Mouse (Mus musculus): ENCODE results near the gene Rpl27.
A peak's percentile ranks its signal among the peaks of the same experiment; 100 is the strongest.
"Not testable (repeated sequence)": the region's sequence is repeated elsewhere in the genome, so short reads cannot be mapped to it uniquely, and the experiment has no call there.

The Rpl27 gene

DNA sequence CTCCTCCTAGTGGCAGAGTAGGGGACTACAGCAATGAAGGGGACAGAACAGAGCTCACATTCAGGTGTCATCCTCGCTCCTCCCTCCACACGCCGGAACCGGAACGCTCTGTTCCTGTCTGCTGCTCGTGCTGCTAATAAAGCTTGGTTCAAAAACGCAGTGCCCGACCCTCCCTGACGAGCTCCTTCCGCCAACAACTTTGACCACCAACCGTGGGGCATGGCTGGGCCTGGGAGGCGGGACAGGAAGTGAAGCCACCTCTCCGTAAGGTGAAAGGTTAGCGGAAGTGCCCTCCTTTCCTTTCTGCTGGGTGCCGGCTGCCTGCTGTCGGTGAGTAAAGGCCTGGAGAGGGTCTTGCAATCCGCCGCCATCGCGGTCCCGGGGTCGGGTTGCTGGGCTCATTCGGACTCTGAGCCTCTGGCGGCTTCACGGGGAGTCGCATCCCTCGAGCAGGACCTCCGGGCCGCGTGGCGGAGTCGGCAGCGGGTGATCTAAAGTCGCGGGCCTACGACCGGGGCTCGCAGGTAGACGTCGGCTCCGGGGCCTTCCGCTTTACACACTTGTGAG is at the start of gene Rpl27:
Gene Rpl27 (plus strand): TSS at position 172 of the 567 bp plus-strand sequence.
- DNase-seq, result peak; percentile 98

DNA sequence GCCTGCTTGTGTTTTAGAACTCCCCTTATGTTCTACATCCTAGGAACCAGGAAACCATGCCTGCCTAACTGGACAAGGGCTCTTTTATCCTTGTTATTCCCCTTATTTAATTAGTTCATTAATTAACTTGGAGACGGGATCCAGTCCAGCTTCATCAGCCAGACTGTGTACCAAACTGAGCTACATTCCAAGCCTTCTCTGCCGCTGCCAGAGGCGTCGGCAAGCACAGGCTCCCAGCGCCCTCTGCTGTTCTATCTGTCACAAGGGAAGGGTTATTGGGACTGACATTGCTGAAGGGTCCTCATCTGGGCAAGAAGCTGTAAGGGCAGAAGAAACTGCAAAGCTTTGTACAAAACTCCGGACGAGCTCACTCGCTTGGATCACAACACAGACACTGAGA is 47.0 kb upstream of the Rpl27 start:
- peak; percentile 83 for DNase-seq

DNA sequence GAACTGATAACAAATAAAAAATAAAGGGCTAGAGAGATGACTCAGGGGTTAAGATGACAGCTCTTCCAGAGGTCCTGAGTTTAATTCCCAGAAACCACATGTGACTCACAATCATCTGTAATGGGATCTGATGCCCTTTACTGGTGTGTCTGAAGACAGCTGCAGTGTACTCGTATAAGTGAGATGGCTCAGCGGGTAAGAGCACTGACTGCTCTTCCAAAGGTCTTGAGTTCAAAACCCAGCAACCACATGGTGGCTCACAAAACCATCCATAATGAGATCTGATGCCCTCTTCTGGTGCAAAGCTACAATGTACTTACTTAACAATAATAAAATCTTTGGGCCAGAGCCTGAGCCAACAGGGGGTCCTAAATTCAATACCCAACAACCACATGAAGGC is 26.8 kb upstream of the Rpl27 start:
- DNase-seq, result no peak

DNA sequence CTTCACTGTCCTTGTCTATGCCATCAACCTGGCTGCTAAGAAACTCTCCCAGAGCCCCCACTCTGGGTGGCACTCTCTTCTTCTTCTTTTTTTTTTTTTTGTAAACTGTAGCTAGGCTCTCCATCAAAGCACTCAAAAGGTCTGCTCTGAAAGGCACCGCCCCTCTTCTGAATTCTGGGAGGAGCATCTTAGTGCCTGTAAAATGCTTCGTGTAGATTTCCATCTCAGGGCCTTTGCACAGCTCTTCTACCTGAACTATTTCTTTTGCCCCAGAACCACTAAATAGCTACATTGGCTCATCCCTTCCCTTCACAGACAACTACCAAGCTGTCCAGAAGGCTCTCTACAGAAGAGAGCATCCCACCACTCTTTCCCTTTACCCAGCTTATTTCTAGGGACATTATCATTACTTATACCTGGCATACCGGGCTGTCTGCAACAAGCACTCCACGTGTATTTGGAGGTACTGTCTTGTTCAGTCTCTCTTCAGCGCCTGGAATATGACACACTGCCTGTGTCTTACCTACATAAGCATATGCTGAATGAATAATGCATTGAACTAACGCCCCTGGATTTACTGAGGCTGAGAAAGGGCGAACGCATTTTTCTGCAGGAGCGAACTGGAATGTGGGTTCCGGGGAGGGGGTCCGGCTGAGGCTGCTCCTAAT is 25.5 kb upstream of the Rpl27 start:
- peak; percentile 39 for DNase-seq

DNA sequence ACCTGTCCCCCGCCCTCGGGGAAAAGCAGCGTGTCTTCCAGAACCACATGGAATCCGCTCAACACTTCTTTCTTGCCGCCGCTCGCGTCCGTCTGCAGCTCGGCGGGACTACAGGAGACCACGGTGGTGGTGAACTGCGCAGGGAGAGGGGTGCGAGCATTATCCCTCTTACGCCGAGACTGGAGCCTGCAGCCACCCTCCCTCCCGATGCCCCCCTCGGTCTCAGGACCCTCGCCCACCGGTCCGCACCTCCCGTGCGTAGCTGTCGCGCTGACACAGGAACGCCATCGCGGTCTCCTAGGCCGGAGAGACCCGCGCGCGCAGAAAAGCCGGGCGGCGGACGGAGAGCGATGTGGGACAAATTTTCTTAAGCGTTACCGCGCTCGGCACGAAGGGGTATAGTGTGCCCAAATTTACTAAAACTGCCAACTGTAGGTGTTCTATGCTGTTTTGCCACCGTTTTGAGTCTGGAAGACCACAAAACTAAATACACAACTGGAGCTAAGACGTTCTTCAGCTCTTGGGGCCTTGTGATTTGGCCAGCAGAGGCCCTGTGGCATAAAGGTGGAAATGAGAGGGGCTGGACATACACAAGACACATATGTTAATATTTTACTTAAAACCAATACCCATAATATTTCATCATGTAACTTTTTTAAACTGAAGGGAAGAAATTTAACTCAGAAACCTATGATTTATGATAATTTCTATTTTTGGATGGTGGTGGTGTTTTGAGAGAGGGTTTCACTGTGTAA is 24.8 kb upstream of the Rpl27 start, which contains the start of gene Aarsd1:
Gene Aarsd1 (minus strand): TSS at position 515 of the 755 bp plus-strand sequence.
- peak; percentile 89 for DNase-seq

DNA sequence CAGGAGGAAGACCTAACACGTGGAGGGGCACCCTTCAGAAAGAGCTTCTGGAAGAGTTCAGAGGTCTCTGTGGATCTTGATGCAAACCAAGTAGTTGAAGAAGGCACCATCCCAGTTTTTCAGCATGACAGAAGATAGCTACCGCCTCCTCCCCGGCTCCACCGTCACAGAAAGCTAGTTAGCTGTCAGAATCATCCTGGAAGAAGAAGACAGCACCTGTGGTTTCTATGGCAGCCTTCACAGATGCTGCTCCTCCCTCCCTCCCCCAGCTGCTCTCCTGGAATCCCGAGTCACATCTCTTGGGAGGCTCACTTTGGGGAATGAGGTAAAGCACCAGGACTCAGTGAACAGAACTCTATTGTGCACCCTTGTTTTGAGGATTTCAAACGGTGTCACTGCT is 23.1 kb upstream of the Rpl27 start:
- DNase-seq, result no peak

DNA sequence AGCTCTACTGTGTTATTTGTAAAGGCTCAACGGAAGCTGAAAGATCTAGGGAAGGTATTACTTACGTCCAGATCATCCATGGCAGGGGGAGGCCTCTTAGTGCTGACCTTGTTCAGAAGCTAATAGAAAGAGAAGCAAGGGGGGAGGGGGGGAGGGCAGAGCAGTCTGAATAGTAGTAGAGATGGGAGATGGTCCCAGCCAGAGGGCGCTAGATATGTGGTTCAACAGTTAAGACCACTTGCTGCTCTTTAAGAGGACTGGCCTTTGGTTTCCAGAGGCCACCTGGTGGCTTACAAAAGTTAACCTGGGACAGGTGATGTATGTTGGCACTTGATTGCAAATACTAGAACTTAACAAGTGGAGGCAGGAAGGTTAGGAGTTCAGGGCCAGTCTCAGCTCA is 22.5 kb upstream of the Rpl27 start:
- peak; percentile 43 for DNase-seq

DNA sequence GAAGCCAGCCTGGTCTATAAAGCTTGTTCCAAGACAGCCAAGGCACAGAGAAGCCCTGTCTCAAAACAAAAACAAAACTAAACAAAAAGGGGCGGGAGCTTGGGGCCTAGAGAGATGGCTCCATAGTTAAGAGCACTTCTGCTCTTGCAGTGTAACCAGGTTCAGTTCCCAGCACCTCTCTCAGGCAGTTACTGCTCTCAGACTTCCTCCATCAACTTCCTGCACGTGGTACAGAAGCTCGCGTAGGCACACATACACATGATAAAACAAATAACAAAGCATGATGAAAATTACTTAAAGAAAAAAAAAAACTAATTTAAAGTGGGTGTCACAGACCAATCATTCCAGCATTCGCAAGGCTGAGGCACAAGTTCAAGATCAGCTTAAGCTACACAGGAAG is 21.9 kb upstream of the Rpl27 start:
- DNase-seq, result no peak

DNA sequence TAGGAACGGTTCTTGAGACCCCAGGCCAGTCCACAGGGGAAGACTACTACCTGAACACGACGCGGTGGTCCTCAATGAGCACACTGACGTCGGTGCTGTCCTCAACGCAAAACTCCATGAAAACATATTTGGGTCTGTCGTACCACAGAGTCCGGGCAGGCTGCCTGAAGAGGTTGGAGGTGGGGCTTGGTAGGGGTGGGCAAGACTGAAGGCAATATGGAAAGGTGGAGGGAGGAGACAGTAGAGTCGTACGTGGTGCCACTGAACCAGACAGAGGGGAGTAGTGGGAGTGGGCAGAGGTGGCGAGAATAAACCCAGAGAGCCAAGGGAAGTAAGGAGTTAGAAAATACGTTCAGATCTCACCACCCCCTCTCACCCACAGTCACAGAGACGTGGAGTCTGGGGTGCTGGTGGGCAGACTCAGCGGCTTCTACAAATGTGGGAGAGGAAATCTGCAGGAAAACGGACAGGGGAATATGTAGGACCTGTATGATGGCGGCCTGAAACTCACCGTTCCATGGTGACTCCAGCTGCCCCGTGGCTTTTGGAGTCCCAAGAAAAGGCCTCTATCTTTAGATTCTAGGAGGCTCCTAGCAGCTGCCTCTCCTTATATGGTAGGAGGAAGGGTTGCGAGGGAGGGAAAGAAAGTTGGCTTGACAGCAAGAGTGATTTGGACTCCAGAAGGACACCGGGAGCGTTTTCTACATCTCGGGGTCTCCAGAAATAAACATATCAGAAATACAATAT is 17.8 kb upstream of the Rpl27 start, which contains the start of gene Gm27029:
Gene Gm27029 (minus strand): TSS at position 692 of the 747 bp plus-strand sequence.
- DNase-seq, result peak; percentile 23

DNA sequence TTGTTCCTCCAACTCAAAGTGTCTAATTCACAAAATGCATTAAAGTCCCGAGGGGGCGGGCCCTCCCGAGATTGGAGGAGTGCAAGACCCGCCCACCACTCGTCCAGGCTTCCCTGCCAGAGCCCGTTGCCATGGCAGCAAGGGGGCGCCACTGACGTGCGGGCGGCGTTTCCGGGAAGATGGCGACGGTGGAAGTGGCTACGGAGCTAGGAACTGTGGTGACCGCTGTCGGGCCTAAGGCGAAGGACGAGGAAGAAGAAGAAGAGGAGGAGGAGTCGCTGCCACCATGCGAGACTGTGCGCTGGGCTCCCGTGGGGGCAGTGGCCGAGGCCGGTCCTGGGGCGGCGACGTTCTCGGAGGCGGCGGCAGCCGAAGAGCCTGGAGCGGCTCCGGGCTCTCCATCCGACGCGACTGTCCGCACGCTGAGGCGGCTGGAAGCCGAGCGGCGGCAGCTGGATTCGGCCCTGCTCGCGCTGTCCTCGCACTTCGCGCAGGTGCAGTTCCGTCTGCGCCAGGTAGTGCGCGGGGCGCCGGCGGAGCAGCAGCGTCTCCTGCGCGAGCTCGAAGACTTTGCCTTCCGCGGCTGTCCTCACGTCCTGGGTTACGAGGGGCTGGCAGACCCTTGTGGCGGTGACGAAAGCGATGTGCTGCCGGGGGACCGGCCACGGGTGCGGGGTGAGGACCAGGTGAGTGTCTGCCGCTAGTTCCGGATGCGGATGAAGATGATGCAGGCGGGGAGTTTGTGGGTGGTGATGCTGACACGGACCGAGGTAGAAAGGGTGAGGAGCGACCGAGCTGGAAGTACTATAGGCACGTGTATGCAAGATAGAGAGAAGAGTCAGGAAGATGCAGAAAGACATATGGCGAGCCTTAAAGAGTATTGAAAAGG is 16.9 kb upstream of the Rpl27 start, which contains the start of the genes Rundc1 and Ptges3l:
Gene Rundc1 (plus strand): TSS at position 161 of the 889 bp plus-strand sequence.
Gene Ptges3l (minus strand): TSS at position 409 of the 889 bp plus-strand sequence.
- DNase-seq, result peak; percentile 99

DNA sequence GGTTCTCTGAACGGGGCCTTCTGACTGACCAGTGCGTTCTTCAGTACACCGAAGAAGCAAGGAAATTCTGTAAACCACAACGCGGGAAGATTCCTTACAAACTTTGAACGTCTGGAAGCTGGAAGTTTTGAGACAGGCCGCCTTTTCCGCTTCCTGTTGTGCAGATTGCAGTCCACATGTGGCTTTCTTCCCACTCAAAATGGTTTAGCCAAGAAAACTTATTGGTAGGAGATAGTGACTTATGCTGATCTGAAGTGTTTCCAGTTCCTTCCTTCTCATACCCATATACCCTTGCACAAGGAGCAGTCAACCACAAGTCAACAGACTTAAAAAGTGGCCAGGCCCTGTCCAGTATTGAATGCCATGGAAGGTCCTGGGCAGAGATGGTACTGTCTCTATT is 15.9 kb upstream of the Rpl27 start:
- no peak for DNase-seq

DNA sequence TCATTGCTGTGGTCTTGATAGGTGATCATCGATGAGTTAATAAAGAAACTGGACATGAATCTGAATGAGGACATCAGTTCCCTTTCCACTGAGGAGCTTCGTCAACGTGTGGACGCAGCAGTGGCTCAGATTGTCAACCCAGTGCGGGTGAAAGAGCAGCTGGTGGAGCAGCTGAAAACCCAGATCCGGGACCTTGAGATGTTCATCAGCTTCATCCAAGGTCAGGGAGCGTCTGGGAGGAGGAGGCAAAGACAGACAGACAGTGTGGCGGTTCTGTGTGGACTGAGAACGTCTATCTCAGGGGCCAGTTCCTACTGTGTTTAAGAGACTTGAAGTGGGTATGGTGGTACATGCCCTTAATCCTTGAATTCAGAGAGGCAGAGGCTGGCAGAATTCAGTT is 10.8 kb upstream of the Rpl27 start:
- DNase-seq, result no peak

DNA sequence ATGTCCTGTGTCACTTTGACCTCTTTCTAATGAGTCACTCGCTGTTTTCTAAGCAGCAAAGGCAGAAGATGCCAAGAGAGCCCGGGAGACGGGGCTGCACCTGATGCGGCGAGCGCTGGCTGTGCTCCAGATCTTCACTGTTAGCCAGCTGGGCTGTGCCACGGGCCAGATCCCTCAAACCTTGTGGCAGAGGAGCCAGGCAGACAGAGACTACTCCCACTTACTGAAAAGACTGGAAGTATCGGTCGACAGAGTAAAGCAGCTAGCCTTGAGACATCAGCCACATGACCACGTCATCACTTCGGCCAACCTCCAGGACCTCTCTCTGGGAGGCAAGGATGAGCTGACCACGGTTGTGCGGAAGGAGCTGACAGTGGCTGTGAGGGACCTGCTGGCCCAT is 8.7 kb upstream of the Rpl27 start:
- no peak for DNase-seq

DNA sequence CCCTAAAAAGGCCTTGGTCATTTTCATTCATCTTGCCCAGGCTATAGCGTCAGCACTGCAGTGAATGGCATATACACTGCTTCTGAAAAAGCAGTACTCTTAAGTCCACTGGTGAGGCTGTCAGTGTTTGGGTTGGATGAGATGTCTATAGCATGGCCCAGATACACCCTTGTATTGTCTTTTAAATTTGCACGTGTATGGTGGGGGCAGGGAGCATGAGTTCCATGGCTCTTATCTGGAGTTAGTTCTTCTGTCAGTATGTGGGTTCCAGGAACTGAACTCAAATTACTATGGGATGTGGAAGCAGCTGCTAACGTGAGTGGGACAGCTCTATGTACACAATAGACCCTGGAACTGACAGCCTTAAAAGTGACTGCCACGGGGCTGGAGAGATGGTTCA is 6.3 kb upstream of the Rpl27 start:
- DNase-seq, result no peak

DNA sequence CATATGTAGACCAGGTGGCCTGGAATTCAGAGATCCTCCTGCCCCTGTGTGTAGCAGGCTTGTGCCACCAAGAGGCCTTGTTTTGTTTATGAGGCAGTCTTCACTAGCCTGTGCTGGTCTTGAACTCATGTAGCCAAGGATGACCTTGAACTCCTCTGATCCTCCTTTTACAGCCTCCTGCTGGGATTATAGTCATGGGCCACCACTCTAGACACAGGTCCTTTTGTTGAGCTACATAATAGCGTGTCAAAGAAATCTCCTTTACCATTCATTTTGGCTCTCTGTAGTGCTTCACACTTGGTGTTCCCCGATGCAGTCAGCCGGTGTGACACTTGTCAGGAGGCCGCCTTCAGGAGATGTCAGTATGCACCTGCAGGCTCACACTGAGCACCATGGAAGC is 5.2 kb upstream of the Rpl27 start:
- no peak for DNase-seq

DNA sequence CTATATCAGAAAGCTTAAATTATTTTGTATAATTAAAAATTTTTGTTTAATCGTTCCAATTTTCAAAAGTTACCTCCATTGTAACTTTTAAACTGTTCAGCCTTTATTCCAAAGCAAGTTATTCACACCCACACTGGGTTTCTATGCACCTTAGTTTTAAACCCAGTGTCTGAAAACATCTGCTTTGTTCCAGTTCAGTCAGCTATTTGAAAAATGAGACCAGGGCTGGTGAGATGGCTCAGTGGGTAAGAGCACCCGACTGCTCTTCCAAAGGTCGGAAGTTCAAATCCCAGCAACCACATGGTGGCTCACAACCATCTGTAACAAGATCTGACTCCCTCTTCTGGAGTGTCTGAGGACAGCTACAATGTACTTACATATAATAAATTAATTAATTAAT is 4.1 kb upstream of the Rpl27 start:
- not testable (repeated sequence) for DNase-seq

DNA sequence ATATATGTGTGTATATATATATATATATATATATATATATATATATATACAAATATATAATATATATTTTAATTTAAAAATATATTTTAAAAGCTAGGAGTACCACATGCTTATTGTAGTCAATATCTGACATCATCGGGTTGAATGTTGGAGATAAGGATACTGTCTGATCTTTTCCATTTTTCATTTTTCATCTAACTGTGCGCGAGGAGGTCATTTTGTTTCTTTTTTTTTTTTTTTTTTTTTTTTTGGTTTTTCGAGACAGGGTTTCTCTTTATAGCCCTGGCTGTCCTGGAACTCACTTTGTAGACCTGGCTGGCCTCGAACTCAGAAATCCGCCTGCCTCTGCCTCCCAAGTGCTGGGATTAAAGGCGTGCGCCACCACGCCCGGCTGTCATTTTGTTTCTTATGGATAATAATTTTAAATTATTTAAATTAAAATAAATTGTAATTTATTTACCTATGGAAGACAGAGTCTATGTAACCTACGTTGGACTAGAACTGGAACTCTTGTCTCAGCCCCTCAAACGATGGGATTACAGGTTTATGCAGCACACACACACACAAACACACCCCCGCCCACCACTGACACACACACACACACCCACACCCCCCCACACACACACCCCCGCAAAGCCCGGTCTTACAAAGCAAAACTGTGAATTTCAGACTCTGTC is 510 bp upstream of the Rpl27 start:
- DNase-seq, result not testable (repeated sequence)

DNA sequence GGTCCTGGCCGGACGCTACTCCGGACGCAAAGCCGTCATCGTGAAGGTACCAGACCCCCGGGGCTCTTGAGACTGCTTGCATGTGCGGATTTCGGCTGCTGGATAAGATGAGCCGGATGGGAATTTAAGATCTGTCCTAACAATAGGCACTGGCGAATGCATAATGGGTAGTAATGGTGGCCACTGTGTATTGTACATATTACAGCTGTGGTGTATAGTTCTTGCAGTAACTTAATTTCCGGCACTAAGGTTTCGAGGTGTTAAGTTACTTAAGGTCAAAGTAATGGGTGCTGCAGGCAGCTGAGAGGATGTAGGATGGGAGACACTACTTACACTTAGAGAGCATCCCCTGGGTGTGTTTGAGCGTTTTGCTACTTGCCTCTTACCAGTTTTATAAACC is 662 bp downstream of the Rpl27 start:
- DNase-seq, result no peak

DNA sequence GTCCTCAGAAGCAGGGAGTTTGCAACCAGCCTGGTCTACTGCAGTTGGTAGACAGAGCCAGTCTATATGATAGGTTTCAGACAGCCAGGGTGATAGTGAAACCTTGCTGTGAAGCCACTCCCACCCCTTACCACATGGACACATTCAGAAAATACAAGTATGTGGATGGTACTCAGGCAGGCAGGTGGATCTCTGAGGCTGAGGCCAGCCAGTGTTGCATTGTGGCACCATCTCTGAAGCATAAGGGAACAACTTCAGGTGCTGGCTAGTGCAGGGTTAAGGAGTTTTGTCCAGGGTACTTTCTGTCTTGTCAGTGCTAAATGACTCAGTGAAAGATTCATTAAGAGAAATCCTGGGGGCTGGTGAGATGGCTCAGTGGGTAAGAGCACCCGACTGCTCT is 4.2 kb downstream of the Rpl27 start:
- DNase-seq, result no peak

DNA sequence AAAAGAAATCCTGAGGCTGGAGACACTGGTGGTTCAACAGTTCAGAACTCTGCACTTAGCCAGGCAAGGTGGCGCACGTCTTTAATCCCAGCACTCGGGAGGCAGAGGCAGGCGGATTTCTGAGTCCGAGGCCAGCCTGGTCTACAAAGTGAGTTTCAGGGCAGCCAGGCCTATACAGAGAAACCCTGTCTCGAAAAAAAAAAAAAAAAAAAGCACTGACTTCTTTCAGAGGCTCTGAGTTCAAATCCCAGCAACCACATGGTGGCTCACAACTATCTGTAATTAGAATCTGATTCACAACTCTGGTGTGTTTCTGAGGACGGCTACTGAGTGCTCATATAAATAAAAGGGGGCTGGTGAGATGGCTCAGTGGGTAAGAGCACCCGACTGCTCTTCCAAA is 4.8 kb downstream of the Rpl27 start:
- not testable (repeated sequence) for DNase-seq

DNA sequence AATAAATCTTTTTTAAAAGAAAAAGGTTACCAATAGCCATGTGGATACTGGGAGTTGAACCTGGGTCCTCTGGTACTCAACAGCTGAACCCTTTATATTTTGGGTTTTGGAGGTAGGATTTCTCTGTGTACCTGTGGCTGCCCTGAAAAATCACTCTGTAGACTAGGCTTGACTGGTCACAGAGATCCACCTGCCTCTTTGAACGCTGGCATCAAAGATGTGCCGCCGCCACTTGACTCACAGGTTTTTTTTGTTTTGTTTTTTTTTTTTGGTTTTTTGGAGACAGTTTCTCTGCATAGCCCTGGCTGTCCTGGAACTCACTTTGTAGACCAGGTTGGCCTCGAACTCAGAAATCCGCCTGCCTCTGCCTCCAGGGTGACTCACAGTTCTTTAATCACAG is 5.7 kb downstream of the Rpl27 start:
- DNase-seq, result no peak
